Mouse (Mus musculus) cerebellum, adult 2 months (tissue): ENCODE measurements around the gene Sugp2.

ENCODE experiments used
- CTCF ChIP-seq: fragments of 200-500 bp; IDR thresholded peaks from 2 replicates; pipeline ENCODE4 v1.5.1; 2011; ENCODE audit warnings: low read depth, mild to moderate bottlenecking, control low read depth, low read length, moderate library complexity, borderline replicate concordance; ENCODE audit not compliant: insufficient read depth
- POLR2A ChIP-seq: fragments of 200-500 bp; IDR thresholded peaks from 2 replicates; pipeline ENCODE4 v1.6.1; 2011; ENCODE audit warnings: low read length, control low read depth, borderline replicate concordance; ENCODE audit not compliant: insufficient read depth

GRCm38 (mm10) chr8:70204757-70205156, 29.3 kb upstream of the Sugp2 start:
- no peak for TF ChIP-seq POLR2A
- no peak for TF ChIP-seq CTCF
